Mouse (Mus musculus) cerebellum, adult 11 months (tissue): ENCODE measurements at regions not wholly inside any gene's neighbourhood (a gene's known extent, or its start where the extent isn't known, plus 50 kb on each side); places are given as distances from the start of the nearest gene placed in this dataset.

ENCODE experiments used
- DNase-seq: peaks from one replicate; pipeline ENCODE4 v3.0.0; 2022

- DNase-seq, result no peak
These were observed 59.4 kb downstream of the 1700001O22Rik start for GRCm38 (mm10) chr2:30743976-30744620.

GRCm38 (mm10) chr2:30743265-30743846 lies 60.1 kb downstream of the 1700001O22Rik start:
- DNase-seq, result no peak

- DNase-seq, result no peak
These were observed 62.0 kb downstream of the 1700001O22Rik start for GRCm38 (mm10) chr2:30741450-30741849.

GRCm38 (mm10) chr2:30737759-30738158 lies 65.7 kb downstream of the 1700001O22Rik start:
- DNase-seq, result no peak

GRCm38 (mm10) chr2:30736705-30737104 lies 66.8 kb downstream of the 1700001O22Rik start:
- no peak for DNase-seq

GRCm38 (mm10) chr2:30736236-30736635 lies 67.2 kb downstream of the 1700001O22Rik start:
- DNase-seq, result no peak

- DNase-seq, result no peak
These were observed 69.6 kb downstream of the 1700001O22Rik start for GRCm38 (mm10) chr2:30733853-30734252.

GRCm38 (mm10) chr2:30731832-30732231 lies 71.6 kb downstream of the 1700001O22Rik start:
- DNase-seq, result no peak

GRCm38 (mm10) chr2:30727948-30728347 lies 75.5 kb downstream of the 1700001O22Rik start:
- DNase-seq, result no peak

GRCm38 (mm10) chr2:30725601-30726489 lies 77.6 kb downstream of the 1700001O22Rik start:
- DNase-seq, result peak; percentile 41

- DNase-seq, result peak; percentile 36
These were observed 78.3 kb downstream of the 1700001O22Rik start for GRCm38 (mm10) chr2:30725186-30725585.

GRCm38 (mm10) chr2:30724521-30724920 lies 78.9 kb downstream of the 1700001O22Rik start:
- DNase-seq, result peak; percentile 12

- DNase-seq, result peak; percentile 27
These were observed 80.3 kb downstream of the 1700001O22Rik start for GRCm38 (mm10) chr2:30723059-30723587.

- peak; percentile 23 for DNase-seq
These were observed 81.0 kb downstream of the 1700001O22Rik start for GRCm38 (mm10) chr2:30722263-30723050.

- peak; percentile 62 for DNase-seq
These were observed 81.8 kb downstream of the 1700001O22Rik start for GRCm38 (mm10) chr2:30721473-30722262.

- DNase-seq, result peak; percentile 19
These were observed 82.4 kb downstream of the 1700001O22Rik start for GRCm38 (mm10) chr2:30721048-30721461.

GRCm38 (mm10) chr2:30720291-30720690 lies 83.2 kb downstream of the 1700001O22Rik start:
- DNase-seq, result no peak

GRCm38 (mm10) chr2:30719611-30720290 lies 83.7 kb downstream of the 1700001O22Rik start:
- peak; percentile 53 for DNase-seq

- DNase-seq, result peak; percentile 83
These were observed 84.6 kb downstream of the 1700001O22Rik start for GRCm38 (mm10) chr2:30718741-30719381.

GRCm38 (mm10) chr2:30718329-30718675 lies 85.2 kb downstream of the 1700001O22Rik start:
- DNase-seq, result peak; percentile 95
